Mouse (Mus musculus): ENCODE measurements around the gene P2ry14.

GRCm38 (mm10) chr3:59181134-59181533 is 27.7 kb upstream of the P2ry14 start:
- TF ChIP-seq RCOR1 (IDR thresholded peaks at IDR 0.05; ENCODE audit: low read depth, low read length) (no peak), POLR2AphosphoS2 (IDR thresholded peaks at IDR 0.05; ENCODE audit: low read length) (no peak), TCF12 (IDR thresholded peaks at IDR 0.05; ENCODE audit: low read depth, low read length) (no peak), RAD21 (IDR thresholded peaks at IDR 0.05; ENCODE audit: low read depth, low read length) (no peak), POLR2A (IDR thresholded peaks at IDR 0.05; ENCODE audit: control insufficient read depth in 1 of 2, insufficient read depth in 1 of 2, low read depth in 1 of 2, low read length in 2 of 2, poor library complexity in 1 of 2) (no peak)
